Mouse (Mus musculus) gastrocnemius, adult 8-10 months (tissue): Measurements from ENCODE around the gene Epn2. TPM values are rescaled to one million over a fixed set of nuclear protein-coding genes. Genes with fewer than 3 reads are reported as not detected.
A peak's percentile ranks its signal among the peaks of the same experiment; 100 is the strongest.

Experiments used
- DNase-seq, 2 experiments: peaks; one replicate each; pipeline ENCODE4 v3.0.0; 2022; ENCODE audit warnings: low spot score in 2 of 2
- total RNA-seq, 4 experiments: library from RNA; stranded (reverse); gene quantifications; 2 replicates each; pipeline ENCODE4 v1.2.4; 2022

The Epn2 gene
- 10 to 100 TPM; 18.3 to 23.2 (median 21.5) TPM for total RNA-seq

DNA sequence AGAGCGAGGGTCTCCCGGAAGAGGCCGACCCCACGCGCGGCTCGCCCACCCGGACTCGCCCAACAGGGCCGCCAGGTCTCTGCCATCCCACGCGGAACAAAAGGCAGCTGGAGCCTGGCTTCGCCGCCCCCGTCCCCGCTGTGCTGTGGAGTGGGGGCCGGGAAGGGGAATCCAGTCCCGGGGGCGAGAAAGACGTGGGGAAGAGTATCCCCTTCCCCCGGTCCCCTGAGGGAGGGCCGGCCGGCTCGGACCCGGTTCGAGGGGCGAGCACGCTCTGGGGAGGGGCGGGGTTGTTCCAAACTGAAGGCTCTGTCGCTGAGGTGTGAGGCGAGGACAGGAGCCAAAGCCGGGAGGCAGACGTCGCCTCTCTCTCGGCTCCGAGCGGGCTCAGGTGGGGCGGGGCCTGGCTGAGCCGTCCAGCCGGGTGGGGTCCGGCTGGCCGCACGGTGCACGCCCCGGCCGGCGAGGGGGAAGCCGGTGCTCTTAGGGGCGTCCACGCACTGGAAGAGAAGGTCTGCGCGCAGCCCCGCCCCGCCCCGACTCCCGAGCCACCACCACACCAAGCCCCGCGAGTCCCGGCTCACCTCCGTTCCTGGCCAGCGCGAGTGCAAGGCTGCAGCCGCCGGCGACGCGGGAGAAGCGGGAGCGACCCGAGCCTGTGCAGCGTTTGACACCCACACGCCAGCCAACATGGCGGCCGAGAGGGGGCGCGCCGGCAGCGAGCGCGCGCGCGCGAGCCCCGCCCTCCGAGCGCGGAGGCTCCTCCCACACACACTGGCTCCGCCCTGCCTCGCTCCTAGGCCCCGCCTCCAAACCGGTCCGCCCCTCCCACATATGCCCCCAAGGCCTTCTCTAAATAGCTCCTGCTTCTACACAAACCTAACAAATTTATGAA, at the start of gene Epn2:
TSS of gene Epn2 (minus strand) at position 705 of the 895 bp plus-strand sequence.
- DNase-seq: peak; percentile 58 to 66

- no peak for DNase-seq
Observed at GRCm38 (mm10) chr11:61626509-61626908, 47.0 kb upstream of the Epn2 start.

DNA sequence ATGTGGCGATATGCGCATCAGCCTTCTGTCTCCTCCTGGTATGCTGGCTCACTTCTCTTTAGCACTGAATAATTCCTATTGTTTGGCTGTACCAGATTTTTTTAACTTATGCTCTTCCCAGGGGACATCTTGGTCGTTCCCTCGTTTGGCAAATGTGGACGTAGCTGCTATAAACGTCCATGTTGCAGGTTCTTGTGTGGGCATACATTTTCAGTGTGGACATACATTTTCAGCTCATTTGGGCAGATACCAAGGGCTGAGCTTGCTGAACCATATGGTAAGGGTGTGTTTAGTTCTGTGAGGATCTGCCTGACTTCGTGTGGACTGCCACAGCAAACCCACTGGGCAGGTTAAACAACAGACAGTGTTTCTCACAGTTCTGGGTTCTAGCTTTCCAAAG, 45.6 kb upstream of the Epn2 start:
- DNase-seq: no peak

DNA sequence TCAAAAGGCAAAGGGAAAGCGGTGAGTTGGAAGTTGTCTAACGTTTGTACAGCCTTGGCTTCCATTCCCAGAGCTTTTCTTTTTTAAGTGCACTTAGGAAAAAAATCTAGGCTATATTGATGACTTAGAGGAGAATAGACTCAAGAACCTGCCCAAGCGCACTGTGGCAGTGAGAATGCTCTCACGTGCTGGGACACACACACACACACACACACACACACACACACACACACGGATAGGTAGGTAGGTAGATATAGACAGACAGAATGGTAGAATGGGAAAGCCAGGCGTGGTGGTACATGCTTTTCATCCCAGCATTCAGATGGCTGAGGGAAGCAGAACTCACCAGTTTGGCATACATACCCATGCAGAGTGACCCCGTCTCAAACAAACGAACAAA, 41.3 kb upstream of the Epn2 start:
- DNase-seq: no peak

- DNase-seq: peak; percentile 77 to 85
Observed at GRCm38 (mm10) chr11:61620254-61620670, 40.8 kb upstream of the Epn2 start.

DNA sequence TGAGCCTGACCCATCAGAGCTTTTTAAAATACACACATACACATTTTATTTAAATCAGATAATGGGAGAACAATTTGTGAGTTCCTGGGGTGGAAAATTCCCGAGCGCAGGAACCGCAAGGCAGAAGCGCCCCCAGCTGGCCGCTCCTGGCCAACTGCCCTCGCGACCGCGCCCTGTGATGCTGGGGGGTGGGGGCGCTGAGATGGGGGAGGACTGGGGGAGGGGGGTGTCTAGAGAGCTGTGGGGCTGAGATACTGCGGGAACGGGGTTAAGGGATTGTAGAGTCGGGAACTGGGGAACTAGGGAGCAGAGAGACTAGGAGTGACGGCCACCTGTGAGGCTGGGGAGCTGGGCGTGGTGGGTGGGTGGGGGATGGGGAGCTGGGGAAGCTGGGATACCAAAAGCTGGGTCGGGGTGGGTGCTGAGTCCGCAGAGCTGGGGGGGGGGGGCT, 40.3 kb upstream of the Epn2 start:
- DNase-seq: peak; percentile 24 to 46

DNA sequence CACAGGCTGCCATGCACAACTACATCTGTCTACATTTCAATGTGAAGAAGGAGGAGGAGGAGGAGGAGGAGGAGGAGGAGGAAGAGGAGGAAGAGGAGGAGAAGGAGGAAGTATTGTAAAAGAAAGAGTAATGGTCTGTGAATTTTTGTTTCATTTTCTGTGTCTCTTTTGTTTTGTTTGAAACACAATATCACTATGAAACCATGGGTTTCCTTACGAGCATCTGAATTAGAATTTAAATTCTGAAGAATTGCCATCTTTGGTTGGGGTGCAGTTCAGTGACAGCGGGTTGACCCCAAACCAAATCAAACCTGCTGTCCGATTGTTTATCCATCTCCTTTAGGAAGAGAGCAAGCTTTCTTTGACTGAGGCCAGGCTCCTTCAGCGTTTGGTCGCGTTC, 39.9 kb upstream of the Epn2 start:
- DNase-seq: no peak

DNA sequence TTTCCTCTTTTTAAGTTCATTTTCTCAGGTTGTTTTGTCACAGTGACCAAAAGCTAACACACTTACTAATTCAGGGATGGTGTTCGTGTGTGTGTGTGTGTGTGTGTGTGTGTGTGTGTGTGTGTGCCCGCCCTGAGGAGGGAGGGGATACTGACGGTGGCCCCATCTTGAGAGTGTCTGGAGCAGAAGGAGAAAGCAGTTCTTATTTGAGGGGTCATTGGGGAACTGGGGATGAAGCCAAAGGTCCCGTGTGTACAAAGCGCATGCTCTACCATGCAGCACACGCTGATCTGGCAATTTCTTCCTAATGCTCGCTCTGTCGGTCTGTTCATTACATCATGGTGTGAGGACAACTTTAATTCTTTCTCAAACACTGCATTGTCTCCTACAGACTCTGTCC, 39.1 kb upstream of the Epn2 start:
- DNase-seq: no peak

DNA sequence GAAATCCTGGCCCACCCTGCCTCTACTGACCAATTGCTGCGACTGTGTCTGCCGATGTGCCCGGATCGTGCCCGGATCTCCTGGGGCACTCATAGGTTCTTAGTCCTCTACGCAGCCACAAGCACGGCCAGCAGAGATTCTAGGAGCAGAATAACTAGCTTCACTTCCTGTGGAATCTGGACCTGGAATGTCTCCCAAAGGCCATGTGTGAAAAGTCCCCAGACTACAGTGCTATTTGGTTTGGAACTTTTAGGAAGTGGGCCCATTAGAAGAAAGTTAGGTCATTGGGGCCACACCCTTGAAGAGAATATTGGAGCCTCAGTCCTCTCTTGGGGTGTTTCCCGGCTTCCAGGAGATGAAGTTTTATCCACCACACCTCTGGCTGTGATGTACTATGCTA, 38.6 kb upstream of the Epn2 start:
- DNase-seq: peak; percentile 39 to 44

DNA sequence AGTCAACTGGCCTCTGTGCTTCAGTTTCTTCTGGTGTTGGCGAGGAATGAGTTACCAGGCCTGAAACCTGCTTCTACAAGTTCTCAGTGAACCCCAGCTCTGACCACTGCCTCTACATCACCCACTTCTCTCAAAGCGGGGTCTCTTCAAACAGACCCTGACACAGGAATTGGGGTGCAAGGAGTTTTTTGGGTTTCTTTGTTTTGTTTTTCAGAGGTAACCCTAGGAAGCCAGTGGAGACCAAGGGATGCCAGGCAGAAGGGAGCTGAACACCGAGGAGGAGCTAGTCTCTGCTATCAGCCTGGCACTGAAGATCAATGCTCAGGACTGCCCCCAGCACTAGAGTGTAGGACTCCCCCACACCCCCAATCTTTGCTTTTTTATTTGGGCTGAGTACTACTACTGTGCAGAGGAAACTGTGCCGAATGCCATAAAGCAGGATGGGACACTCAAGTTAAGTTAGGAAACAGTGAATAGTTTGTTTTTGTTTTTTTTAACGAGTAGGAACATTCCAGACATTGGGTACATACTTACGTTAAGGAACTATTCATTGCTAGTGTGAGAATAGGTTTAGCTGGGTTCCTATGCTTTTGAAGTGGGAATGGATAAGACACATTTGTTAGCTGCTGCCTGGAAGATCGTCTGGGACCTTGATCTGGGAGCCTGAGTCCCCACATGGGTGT, 37.9 kb upstream of the Epn2 start:
- DNase-seq: no peak

DNA sequence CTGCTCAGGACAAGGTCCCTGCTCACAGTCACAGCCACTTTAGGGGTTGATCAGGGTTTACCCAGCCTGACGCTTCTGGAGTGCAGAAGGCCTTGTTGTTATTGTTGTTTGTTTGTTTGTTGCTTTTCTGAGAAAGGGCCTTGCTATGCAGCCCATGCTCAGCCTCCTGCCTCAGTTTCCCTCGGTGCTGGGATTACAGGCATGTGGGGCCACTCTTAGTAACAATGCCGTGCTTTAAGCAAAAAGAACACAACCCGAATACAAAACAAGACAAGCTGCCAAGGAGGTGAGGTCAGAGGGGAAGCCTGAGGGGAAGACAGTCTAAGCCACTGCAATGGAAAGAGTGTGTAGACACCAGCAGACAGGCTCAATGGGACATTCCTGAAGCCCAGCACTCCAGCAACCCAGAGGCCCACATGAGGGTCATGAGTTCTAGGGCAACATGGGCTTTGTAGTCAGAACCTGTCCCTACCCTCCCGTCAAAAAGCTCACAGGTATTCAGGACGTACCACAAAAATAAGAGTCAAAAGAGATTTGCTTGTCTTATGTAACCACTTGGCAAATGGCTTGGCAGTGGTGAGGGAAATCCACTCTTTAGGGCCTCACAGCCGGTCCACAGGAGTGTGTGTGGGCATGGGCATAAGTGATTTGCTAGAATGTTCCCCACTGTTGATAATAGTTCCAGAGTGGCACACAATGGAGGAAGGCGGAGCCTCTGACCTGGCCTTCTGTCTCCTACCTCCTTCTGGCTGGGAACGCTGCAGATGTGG, 37.2 kb upstream of the Epn2 start:
- no peak for DNase-seq

DNA sequence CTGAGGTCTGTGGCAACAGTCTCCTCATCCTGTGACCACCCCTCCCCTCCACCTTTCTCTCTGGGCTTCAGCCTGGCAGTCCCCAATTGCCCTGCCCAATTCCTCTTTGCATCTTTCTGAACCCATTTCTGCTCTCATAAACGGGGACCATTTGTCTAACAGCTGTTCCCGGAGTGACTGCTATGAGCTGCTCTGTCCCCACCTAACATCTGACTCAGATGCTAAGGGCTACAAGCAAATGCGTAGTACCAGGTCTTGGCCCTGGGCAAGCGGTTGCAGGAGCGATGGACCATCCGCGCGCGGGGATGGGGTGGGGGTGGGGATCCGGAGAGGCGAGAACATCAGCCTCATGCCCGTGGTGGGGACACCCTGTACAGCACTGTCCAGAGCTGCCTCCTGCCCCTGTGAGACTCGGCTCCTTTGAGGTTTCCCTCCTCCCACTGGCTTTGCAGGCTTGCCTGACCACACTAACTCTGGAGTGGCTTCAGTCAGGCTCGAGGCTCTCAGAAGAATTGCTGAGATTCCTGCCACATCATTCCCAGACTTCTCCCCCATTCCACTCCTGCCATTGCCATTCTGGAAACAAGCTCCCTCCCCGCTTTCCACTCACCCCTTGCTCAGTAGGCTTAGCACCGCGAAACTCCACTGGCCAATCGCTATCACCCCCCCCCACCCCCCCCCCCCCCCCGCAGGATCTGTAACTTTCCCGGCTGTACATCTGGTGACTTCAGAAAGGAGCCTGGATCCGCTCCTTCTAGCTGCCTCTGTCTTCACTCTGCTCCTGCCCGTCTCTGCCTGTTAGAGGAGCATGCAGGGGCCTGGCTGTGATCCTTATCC, 36.4 kb upstream of the Epn2 start:
- no peak for DNase-seq

DNA sequence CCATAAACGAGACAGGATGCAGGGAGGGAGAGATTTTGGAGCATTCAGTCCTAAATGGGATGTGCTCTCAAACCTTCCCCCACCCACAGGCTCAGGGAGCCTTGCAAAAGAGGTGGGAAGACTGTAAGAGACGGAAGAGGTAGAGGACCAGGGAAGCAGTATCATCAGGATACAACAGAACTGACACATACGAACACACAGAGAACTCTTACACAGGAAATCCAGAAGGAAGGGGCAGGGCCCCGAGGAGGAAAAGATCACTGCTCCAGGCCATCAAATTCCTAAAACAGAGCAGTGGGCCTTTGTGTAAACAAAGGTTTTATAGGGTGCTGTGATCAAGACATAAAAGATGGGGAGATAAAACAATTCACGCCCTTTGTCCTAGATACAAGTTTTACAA, 34.9 kb upstream of the Epn2 start:
- no peak for DNase-seq

DNA sequence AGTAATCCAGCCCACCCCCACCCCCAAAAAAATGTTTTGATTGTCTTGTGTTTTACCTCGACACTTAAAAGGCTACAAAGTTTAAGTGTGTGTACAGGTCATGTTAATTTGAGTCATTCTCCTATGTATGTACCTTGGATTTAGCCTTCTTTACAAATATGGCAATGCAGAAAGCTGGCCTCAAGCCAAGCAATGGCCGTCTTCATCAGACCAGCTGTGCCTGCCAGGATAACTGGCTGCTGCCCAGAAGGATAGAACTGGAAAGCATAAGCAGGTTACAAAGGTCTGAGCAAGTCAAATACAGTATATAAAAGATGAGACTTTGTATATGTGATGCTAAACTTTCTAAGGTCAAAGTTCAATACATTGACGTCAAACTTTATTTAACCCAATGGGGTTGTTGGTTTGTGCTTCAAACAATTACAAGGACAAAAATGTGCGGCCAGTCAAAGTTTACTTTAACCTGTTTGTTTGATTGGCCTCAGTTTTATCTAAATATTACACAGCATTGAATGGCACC, 32.7 kb upstream of the Epn2 start:
- DNase-seq: no peak

GRCm38 (mm10) chr11:61611197-61611596, 31.7 kb upstream of the Epn2 start:
- DNase-seq: no peak

- no peak for DNase-seq
Observed at GRCm38 (mm10) chr11:61608072-61608471, 28.6 kb upstream of the Epn2 start.

DNA sequence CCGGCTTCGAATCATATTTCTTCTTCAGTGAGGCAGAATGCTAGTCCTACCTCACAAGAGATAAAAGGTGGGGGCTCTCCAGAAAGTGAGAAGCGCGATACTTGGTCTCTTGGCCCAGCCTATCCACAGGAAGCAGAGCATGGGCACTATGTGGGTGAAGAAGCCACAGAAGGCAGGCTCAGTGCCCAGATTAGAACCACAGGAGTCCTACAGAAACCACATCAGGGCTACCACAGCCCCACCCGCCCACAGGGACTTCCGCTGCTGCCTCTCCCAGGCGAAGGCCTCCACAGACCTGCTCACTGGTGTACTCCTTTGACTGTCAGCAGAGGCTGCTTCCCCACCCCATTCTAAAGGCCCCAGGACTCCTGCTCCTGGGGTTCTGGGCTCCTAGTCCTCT, 23.2 kb upstream of the Epn2 start:
- DNase-seq: no peak

DNA sequence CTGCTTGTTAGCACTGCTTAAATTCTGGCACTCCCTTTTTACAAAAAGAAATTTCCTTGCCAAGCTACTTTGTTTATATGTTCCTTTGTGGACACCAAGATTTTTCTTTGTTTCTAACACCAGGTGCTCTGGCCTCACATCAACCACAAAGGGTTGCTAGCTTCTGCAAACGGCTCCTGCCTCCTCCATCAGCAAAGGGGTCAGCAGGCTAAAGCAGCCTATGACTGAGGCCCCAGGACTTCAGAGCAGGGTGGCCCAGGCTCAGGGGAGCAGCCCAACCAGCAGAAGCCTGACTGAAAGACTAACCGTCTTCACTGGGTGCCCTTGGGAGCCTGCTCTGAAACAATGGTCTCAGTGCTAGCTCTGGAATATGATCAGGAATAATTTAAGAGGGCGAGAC, 22.0 kb upstream of the Epn2 start:
- DNase-seq: no peak

GRCm38 (mm10) chr11:61598367-61598766, 18.9 kb upstream of the Epn2 start:
- DNase-seq: no peak

GRCm38 (mm10) chr11:61597471-61597870, 18.0 kb upstream of the Epn2 start:
- DNase-seq: no peak

GRCm38 (mm10) chr11:61593069-61593468, 13.6 kb upstream of the Epn2 start:
- DNase-seq: no peak
